Mouse (Mus musculus) Muller cell, postnatal 12 days (primary cell): ENCODE measurements around the gene Tlk1.
A peak's percentile ranks its signal among the peaks of the same experiment; 100 is the strongest.

ENCODE experiments used
- DNase-seq: peaks from one replicate; pipeline ENCODE4 v3.0.0-alpha.2; 2015; ENCODE audit errors: inconsistent ontology term

Gene Tlk1

GRCm38 (mm10) chr2:70790246-70790645 is 35.3 kb downstream of the Tlk1 start:
- DNase-seq: no peak

GRCm38 (mm10) chr2:70789331-70789730 is 36.2 kb downstream of the Tlk1 start:
- no peak for DNase-seq

GRCm38 (mm10) chr2:70784447-70784846 is 41.1 kb downstream of the Tlk1 start:
- DNase-seq: no peak

GRCm38 (mm10) chr2:70783504-70783903 is 42.0 kb downstream of the Tlk1 start:
- no peak for DNase-seq

GRCm38 (mm10) chr2:70779634-70780033 is 45.9 kb downstream of the Tlk1 start:
- peak; percentile 26 for DNase-seq

GRCm38 (mm10) chr2:70776744-70777143 is 48.8 kb downstream of the Tlk1 start:
- DNase-seq: peak; percentile 19

- no peak for DNase-seq
Observed at GRCm38 (mm10) chr2:70764734-70765133, 60.8 kb downstream of the Tlk1 start.

- no peak for DNase-seq
Observed at GRCm38 (mm10) chr2:70762741-70763140, 62.8 kb downstream of the Tlk1 start.

GRCm38 (mm10) chr2:70752149-70752548 is 73.4 kb downstream of the Tlk1 start:
- no peak for DNase-seq

GRCm38 (mm10) chr2:70751655-70752054 is 73.9 kb downstream of the Tlk1 start:
- no peak for DNase-seq

- no peak for DNase-seq
Observed at GRCm38 (mm10) chr2:70742588-70742987, 82.9 kb downstream of the Tlk1 start.

GRCm38 (mm10) chr2:70741901-70742300 is 83.6 kb downstream of the Tlk1 start:
- peak; percentile 14 for DNase-seq

- DNase-seq: no peak
Observed at GRCm38 (mm10) chr2:70736008-70736407, 89.5 kb downstream of the Tlk1 start.

- no peak for DNase-seq
Observed at GRCm38 (mm10) chr2:70735534-70735933, 90.0 kb downstream of the Tlk1 start.

- DNase-seq: no peak
Observed at GRCm38 (mm10) chr2:70727089-70727488, 98.4 kb downstream of the Tlk1 start.

GRCm38 (mm10) chr2:70723610-70724243 is 101.8 kb downstream of the Tlk1 start:
- no peak for DNase-seq

- no peak for DNase-seq
Observed at GRCm38 (mm10) chr2:70710878-70711277, 114.7 kb downstream of the Tlk1 start.

- DNase-seq: no peak
Observed at GRCm38 (mm10) chr2:70710236-70710635, 115.3 kb downstream of the Tlk1 start.

GRCm38 (mm10) chr2:70708986-70709730 is 116.4 kb downstream of the Tlk1 start:
- DNase-seq: no peak

- no peak for DNase-seq
Observed at GRCm38 (mm10) chr2:70702403-70702802, 123.1 kb downstream of the Tlk1 start.

- DNase-seq: no peak
Observed at GRCm38 (mm10) chr2:70701571-70701970, 124.0 kb downstream of the Tlk1 start.

- no peak for DNase-seq
Observed at GRCm38 (mm10) chr2:70700851-70701250, 124.7 kb downstream of the Tlk1 start.

GRCm38 (mm10) chr2:70695712-70696111 is 129.8 kb downstream of the Tlk1 start:
- no peak for DNase-seq
